In the genomic region with DNA sequence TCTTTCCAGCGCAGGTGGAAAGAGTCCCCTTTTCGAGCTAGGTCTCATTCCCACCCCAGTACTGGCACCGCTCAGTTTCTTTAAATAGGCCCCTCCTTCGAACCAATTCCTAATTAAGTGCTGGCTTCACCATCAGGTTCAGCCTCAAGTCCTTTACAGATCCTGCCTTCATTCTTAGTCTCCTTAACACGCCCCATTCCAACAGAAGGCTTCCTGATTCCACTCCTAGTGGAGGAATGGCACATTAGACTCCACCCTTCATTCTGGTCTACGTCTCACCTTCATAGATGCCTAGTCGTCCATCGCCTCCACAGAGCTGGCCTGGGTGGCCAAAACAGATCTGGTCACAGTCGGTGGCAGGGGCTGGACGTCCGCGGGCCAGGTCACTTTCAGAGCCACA, we compare ENCODE assay signal across 9 mouse cellular contexts. TPM values are rescaled to one million over a fixed set of nuclear protein-coding genes. Genes with fewer than 3 reads are reported as not detected.
DNase-seq lines count a peak whose midpoint lies in the region; ATAC-seq lines count a peak whose summit lies in the region.
"Had no signal": no experiment of that assay in that cellular context is flagged by ENCODE, and none has a peak within 500 bp of the region (broad histone marks: within the 10 kb centered on the region; RNA-seq: fewer than 3 reads in every experiment).

No protein-coding gene starts in this region.

- H3K4me1 ChIP-seq in limb, embryonic 11.5 days (ENCODE audit: control insufficient read depth, insufficient read depth, low read length): peaks cover 22% of the 10 kb centered on the region
- H3K4me1 ChIP-seq in limb, embryonic 10.5 days: peaks cover 64% of the 10 kb centered on the region
- H3K4me1 ChIP-seq in embryonic facial prominence, embryonic 12.5 days: peaks cover 31% of the 10 kb centered on the region
- peaks cover 37% of the 10 kb centered on the region for H3K4me1 ChIP-seq in midbrain, embryonic 14.5 days (ENCODE audit: control insufficient read depth, insufficient read depth, low read length)

- WGBS in limb, embryonic 11.5 days: 62% methylated on average over 12 of the region's 12 CpGs
- 60% methylated on average over 12 of the region's 12 CpGs for WGBS in limb, embryonic 10.5 days
- WGBS in embryonic facial prominence, embryonic 12.5 days: 57% methylated on average over 12 of the region's 12 CpGs
- 64% methylated on average over 12 of the region's 12 CpGs for whole genome bisulfite sequencing in midbrain, embryonic 14.5 days

- H3K9ac ChIP-seq in limb, embryonic 11.5 days (ENCODE audit: low read length): no peak overlapping the region
- H3K9ac ChIP-seq in embryonic facial prominence, embryonic 12.5 days: no peak overlapping the region
- H3K9ac ChIP-seq in midbrain, embryonic 14.5 days (replicated peaks; ENCODE audit: low read length): no peak overlapping the region

- H3K36me3 ChIP-seq in limb, embryonic 11.5 days (ENCODE audit: control insufficient read depth, insufficient read depth, low read length): no peaks in the 10 kb centered on the region
- no peaks in the 10 kb centered on the region; the same call in none of the 2 replicates for H3K36me3 ChIP-seq in limb, embryonic 10.5 days
- H3K36me3 ChIP-seq in embryonic facial prominence, embryonic 12.5 days: no peaks in the 10 kb centered on the region
- H3K36me3 ChIP-seq in midbrain, embryonic 14.5 days (ENCODE audit: control insufficient read depth, insufficient read depth, low read length): no peaks in the 10 kb centered on the region

- no peak overlapping the region for H3K27ac ChIP-seq in limb, embryonic 11.5 days (replicated peaks; ENCODE audit: low read depth, low read length)
- H3K27ac ChIP-seq in limb, embryonic 10.5 days: no peak overlapping the region
- no peak overlapping the region for H3K27ac ChIP-seq in embryonic facial prominence, embryonic 12.5 days
- no peak overlapping the region for H3K27ac ChIP-seq in midbrain, embryonic 14.5 days (replicated peaks; ENCODE audit: low read depth, low read length)

- no peak for ATAC-seq in limb, embryonic 11.5 days (ENCODE audit: insufficient number of reproducible peaks, low FRiP score, low TSS enrichment, low read depth)
- no peak for ATAC-seq in embryonic facial prominence, embryonic 12.5 days (ENCODE audit: insufficient number of reproducible peaks, insufficient read depth, low FRiP score, low TSS enrichment)
- ATAC-seq in midbrain, embryonic 14.5 days (ENCODE audit: low FRiP score, low TSS enrichment): no peak

- peak overlapping the region; percentile 34 for H3K4me2 ChIP-seq in limb, embryonic 11.5 days (ENCODE audit: low read depth, severe bottlenecking)
- peak overlapping the region; percentile 38; the same call in 1 of the 2 replicates for H3K4me2 ChIP-seq in embryonic facial prominence, embryonic 12.5 days (replicated peaks)
- H3K4me2 ChIP-seq in midbrain, embryonic 14.5 days (ENCODE audit: low read length): peak overlapping the region; percentile 43

- peaks cover 93% of the 10 kb centered on the region for H3K27me3 ChIP-seq in limb, embryonic 11.5 days (ENCODE audit: control insufficient read depth, insufficient read depth, low read length)
- H3K27me3 ChIP-seq in limb, embryonic 10.5 days (ENCODE audit: low read depth, poor library complexity, severe bottlenecking): peaks cover 100% of the 10 kb centered on the region
- peaks cover 91% of the 10 kb centered on the region for H3K27me3 ChIP-seq in embryonic facial prominence, embryonic 12.5 days
- peaks cover 57% of the 10 kb centered on the region for H3K27me3 ChIP-seq in midbrain, embryonic 14.5 days (ENCODE audit: control insufficient read depth, insufficient read depth, low read length)

- no peak for DNase-seq in limb, embryonic 11.5 days (ENCODE audit: low spot score)
- DNase-seq in limb, embryonic 10.5 days (ENCODE audit: low spot score): no peak
- DNase-seq in R1 (ENCODE audit: low read depth, low spot score): peak; percentile 69
- no peak for DNase-seq in midbrain, embryonic 14.5 days
- no peak for DNase-seq in frontal cortex, postnatal 10 days (ENCODE audit: low spot score in 2 of 2)
- DNase-seq in embryo, embryonic 9.5 days (ENCODE audit: extremely low spot score): no peak
- DNase-seq: adrenal gland, adult 8-10 months; kidney, adult 11 months had no signal

- no peak overlapping the region for H3K4me3 ChIP-seq in limb, embryonic 11.5 days (ENCODE audit: low read depth, low read length)
- H3K4me3 ChIP-seq in limb, embryonic 10.5 days: no peak overlapping the region
- H3K4me3 ChIP-seq in embryonic facial prominence, embryonic 12.5 days: peak overlapping the region; percentile 24
- H3K4me3 ChIP-seq in midbrain, embryonic 14.5 days (replicated peaks; ENCODE audit: low read depth, low read length): no peak overlapping the region

- H3K9me3 ChIP-seq in limb, embryonic 11.5 days (ENCODE audit: control insufficient read depth, low read length): peaks cover 4% of the 10 kb centered on the region; the same call in 1 of the 2 replicates
- no peaks in the 10 kb centered on the region for H3K9me3 ChIP-seq in limb, embryonic 10.5 days (replicated peaks)
- H3K9me3 ChIP-seq in embryonic facial prominence, embryonic 12.5 days: no peaks in the 10 kb centered on the region
- no peaks in the 10 kb centered on the region for H3K9me3 ChIP-seq in midbrain, embryonic 14.5 days (ENCODE audit: control insufficient read depth, low read length)

RNA-seq across cellular contexts. Expression of a gene that starts 2.3 kb away (rescaled TPM):
- polyA plus RNA-seq in limb, embryonic 11.5 days (2014; fragmentation: Nextera tagmentation; extraction: Ambion mirVana): 7.4 and 7.7 TPM in 2 replicates
- polyA plus RNA-seq in limb, embryonic 10.5 days (2016; fragmentation: Nextera tagmentation; extraction: Ambion mirVana): 5.9 and 9.0 TPM in 2 replicates
- polyA plus RNA-seq in embryonic facial prominence, embryonic 12.5 days (2016; fragmentation: Nextera tagmentation; extraction: Ambion mirVana): 14.8 and 16.0 TPM in 2 replicates
- polyA plus RNA-seq in midbrain, embryonic 14.5 days (2014; fragmentation: Nextera tagmentation; extraction: Ambion mirVana): 56.6 and 69.2 TPM in 2 replicates

RNA-seq across cellular contexts. Expression of a gene that starts 2.7 kb away (rescaled TPM):
- polyA plus RNA-seq in limb, embryonic 11.5 days (2014; fragmentation: Nextera tagmentation; extraction: Ambion mirVana): 14.8 and 16.2 TPM in 2 replicates
- polyA plus RNA-seq in limb, embryonic 10.5 days (2016; fragmentation: Nextera tagmentation; extraction: Ambion mirVana): 13.8 and 19.5 TPM in 2 replicates
- polyA plus RNA-seq in embryonic facial prominence, embryonic 12.5 days (2016; fragmentation: Nextera tagmentation; extraction: Ambion mirVana): 23.4 and 25.1 TPM in 2 replicates
- polyA plus RNA-seq in midbrain, embryonic 14.5 days (2014; fragmentation: Nextera tagmentation; extraction: Ambion mirVana): 0.71 and 0.80 TPM in 2 replicates

RNA-seq across cellular contexts. Expression of a gene that starts 16.8 kb away (rescaled TPM):
- polyA plus RNA-seq in limb, embryonic 11.5 days (2014; fragmentation: Nextera tagmentation; extraction: Ambion mirVana): 47.8 and 51.6 TPM in 2 replicates
- polyA plus RNA-seq in limb, embryonic 10.5 days (2016; fragmentation: Nextera tagmentation; extraction: Ambion mirVana): 66.8 and 67.6 TPM in 2 replicates
- 54.2 and 54.6 TPM in 2 replicates for polyA plus RNA-seq in embryonic facial prominence, embryonic 12.5 days (2016; fragmentation: Nextera tagmentation; extraction: Ambion mirVana)
- polyA plus RNA-seq in midbrain, embryonic 14.5 days (2014; fragmentation: Nextera tagmentation; extraction: Ambion mirVana): 16.2 and 18.2 TPM in 2 replicates

RNA-seq across cellular contexts. Expression of a gene that starts 20.4 kb away (rescaled TPM):
- 0.09 and 0.13 TPM in 2 replicates for polyA plus RNA-seq in limb, embryonic 11.5 days (2014; fragmentation: Nextera tagmentation; extraction: Ambion mirVana)
- polyA plus RNA-seq in limb, embryonic 10.5 days (2016; fragmentation: Nextera tagmentation; extraction: Ambion mirVana): 0.13 and 0.36 TPM in 2 replicates
- 0.66 and 1.0 TPM in 2 replicates for polyA plus RNA-seq in embryonic facial prominence, embryonic 12.5 days (2016; fragmentation: Nextera tagmentation; extraction: Ambion mirVana)
- polyA plus RNA-seq in midbrain, embryonic 14.5 days (2014; fragmentation: Nextera tagmentation; extraction: Ambion mirVana): not detected in 2 replicates

RNA-seq across cellular contexts. Expression of a gene that starts 28.5 kb away (rescaled TPM):
- polyA plus RNA-seq in limb, embryonic 11.5 days (2014; fragmentation: Nextera tagmentation; extraction: Ambion mirVana): 125 and 129 TPM in 2 replicates
- polyA plus RNA-seq in limb, embryonic 10.5 days (2016; fragmentation: Nextera tagmentation; extraction: Ambion mirVana): 177 and 183 TPM in 2 replicates
- 122 and 125 TPM in 2 replicates for polyA plus RNA-seq in embryonic facial prominence, embryonic 12.5 days (2016; fragmentation: Nextera tagmentation; extraction: Ambion mirVana)
- polyA plus RNA-seq in midbrain, embryonic 14.5 days (2014; fragmentation: Nextera tagmentation; extraction: Ambion mirVana): 210 and 220 TPM in 2 replicates
